Mouse (Mus musculus) C2C12 (cell line): ENCODE data around the gene Tenm2.

Experiments
- CEBPB ChIP-seq: IDR thresholded peaks from one replicate; pipeline ENCODE4 v1.6.1; 2011; ENCODE audit warnings: low read depth, mild to moderate bottlenecking, control low read depth, moderate library complexity
- CTCF ChIP-seq: IDR thresholded peaks from one replicate; pipeline ENCODE4 v1.5.1; 2011; ENCODE audit not compliant: control insufficient read depth, insufficient read depth, insufficient read length
- MAX ChIP-seq: IDR thresholded peaks from one replicate; pipeline ENCODE4 v1.6.1; 2011; ENCODE audit warnings: mild to moderate bottlenecking, control low read depth
- USF1 ChIP-seq: IDR thresholded peaks from one replicate; pipeline ENCODE4 v1.6.1; 2011; ENCODE audit warnings: low read depth, mild to moderate bottlenecking, control low read depth, moderate library complexity

DNA sequence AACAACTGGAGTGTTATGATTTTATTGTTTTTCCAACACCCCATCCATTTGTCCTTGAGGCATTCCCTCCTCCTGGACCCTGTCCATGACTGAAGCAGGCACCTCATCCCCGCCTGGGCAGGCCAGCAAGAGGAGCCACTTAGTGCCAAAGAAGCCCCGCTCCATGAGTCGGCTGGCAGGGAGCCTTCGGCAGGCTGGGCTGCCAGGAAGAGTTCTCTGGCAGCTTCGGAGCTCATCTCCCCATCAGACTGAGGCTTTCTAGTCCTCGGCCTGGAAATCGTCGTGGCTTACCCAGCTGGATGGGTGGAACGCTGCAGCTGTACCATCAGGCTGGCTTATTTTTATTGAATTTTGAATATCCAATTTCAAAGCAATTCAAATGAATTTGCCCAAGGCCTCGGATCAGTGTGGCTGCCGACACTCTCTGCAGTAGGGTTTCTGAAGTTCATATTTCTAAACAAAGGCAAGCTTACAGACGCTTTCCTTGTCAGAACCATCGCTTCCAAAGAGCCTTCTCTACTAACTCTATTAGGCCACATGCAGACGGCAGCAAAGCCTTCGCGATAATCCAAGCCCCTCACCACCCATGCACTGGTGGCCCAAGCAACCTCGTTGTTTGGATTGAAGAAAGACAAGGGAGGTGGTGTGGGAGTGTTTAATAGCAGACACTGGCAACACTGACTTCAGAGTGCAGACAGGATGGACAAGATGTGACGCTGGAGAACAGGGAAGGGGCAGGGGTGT, 991.8 kb downstream of the Tenm2 start:
- no peak for TF ChIP-seq CTCF
- TF ChIP-seq MAX = no peak
- TF ChIP-seq CEBPB = no peak
- TF ChIP-seq USF1 = no peak
